Mouse (Mus musculus) Patski (cell line): ENCODE data around the gene Hdac5. TPM values are rescaled to one million over a fixed set of nuclear protein-coding genes. Genes with fewer than 3 reads are reported as not detected.

Source experiments
- ATAC-seq: fragments of 100-300 bp; one replicate; pipeline ENCODE4 v1.8.0; 2021
- CTCF ChIA-PET: fragments of 350-600 bp; sonication (Branson Sonifier 250); formaldehyde crosslinking; loops from one replicate; lab custom pipeline; 2022; ENCODE audit warnings: inconsistent platforms; lab: Charles Lee
- POLR2A ChIA-PET: fragments of 350-600 bp; sonication (Branson Sonifier 250); formaldehyde crosslinking; loops from one replicate; lab custom pipeline; 2022; ENCODE audit warnings: antibody characterized with exemption, inconsistent platforms; lab: Charles Lee
- DNase-seq: peaks from one replicate; pipeline ENCODE4 v3.0.0-alpha.2; 2011; ENCODE audit warnings: low read depth, low spot score
- H3K27me3 ChIP-seq: fragments of 371-371 bp; one replicate; pipeline ENCODE4 v1.5.1; 2021
- CTCF ChIP-seq: fragments of 100-300 bp; IDR thresholded peaks from one replicate; pipeline ENCODE4 v1.5.1; 2021
- in situ Hi-C: fragments of 300-500 bp; cut with MboI; formaldehyde crosslinking; loops from 3 replicates; pipeline ENCODE4 v1.11.1; 2018; ENCODE audit warnings: low pct_unique_long_range_greater_than_20kb, mixed read lengths
- polyA plus RNA-seq: library from polyadenylated mRNA; unstranded; gene quantifications from one replicate; pipeline ENCODE4 v1.2.3, GENCODE M21; 2021

Hdac5 gene
- polyA plus RNA-seq, 1 experiment from 2014 or later = 63.8 TPM

GRCm38 (mm10) chr11:102241874-102242273 lies 11.9 kb upstream of the Hdac5 start:
- no peak for DNase-seq
- CTCF ChIA-PET = interaction anchor here (1.0 kb wide), 1 partner anchor 12 kb away, joined by 3 read pairs; the partner anchor contains the start of gene Hdac5
- ATAC-seq = no peak
- peaks cover 4% of the 10 kb centered on the region for H3K27me3 ChIP-seq
- peak; percentile 47 for TF ChIP-seq CTCF
- POLR2A ChIA-PET = no interaction called here
- in situ Hi-C loops = no loop called here

GRCm38 (mm10) chr11:102241246-102241645 lies 11.3 kb upstream of the Hdac5 start:
- ATAC-seq = no peak
- TF ChIP-seq CTCF = no peak
- DNase-seq = no peak
- ChIA-PET CTCF (interaction anchor here (1.0 kb wide), 1 partner anchor 11 kb away, joined by 3 read pairs; the partner anchor contains the start of gene Hdac5), POLR2A (no interaction called here)
- peaks cover 6% of the 10 kb centered on the region for H3K27me3 ChIP-seq
- in situ Hi-C loops = no loop called here

GRCm38 (mm10) chr11:102240636-102241035 lies 10.7 kb upstream of the Hdac5 start:
- CTCF ChIA-PET = interaction anchor here (1.0 kb wide), 1 partner anchor 11 kb away, joined by 3 read pairs; the partner anchor contains the start of gene Hdac5
- no peak for DNase-seq
- peaks cover 12% of the 10 kb centered on the region for H3K27me3 ChIP-seq

GRCm38 (mm10) chr11:102236022-102236421 lies 6.1 kb upstream of the Hdac5 start:
- ATAC-seq = no peak
- H3K27me3 ChIP-seq = peaks cover 21% of the 10 kb centered on the region
- POLR2A ChIA-PET = no interaction called here
- CTCF ChIA-PET = interaction anchor here (1.1 to 2.8 kb wide), 2 partner anchors 12 to 49 kb away, joined by 4 to 7 read pairs; partner anchors contain the start of genes BC030867 and Tmub2
- no peak for TF ChIP-seq CTCF
- in situ Hi-C loops = no loop called here
- no peak for DNase-seq

More at GRCm38 (mm10) chr11:102240636-102241035, 10.7 kb upstream of the Hdac5 start:
- no peak for ATAC-seq
- no peak for TF ChIP-seq CTCF
- in situ Hi-C loops = no loop called here
- POLR2A ChIA-PET = no interaction called here

DNA sequence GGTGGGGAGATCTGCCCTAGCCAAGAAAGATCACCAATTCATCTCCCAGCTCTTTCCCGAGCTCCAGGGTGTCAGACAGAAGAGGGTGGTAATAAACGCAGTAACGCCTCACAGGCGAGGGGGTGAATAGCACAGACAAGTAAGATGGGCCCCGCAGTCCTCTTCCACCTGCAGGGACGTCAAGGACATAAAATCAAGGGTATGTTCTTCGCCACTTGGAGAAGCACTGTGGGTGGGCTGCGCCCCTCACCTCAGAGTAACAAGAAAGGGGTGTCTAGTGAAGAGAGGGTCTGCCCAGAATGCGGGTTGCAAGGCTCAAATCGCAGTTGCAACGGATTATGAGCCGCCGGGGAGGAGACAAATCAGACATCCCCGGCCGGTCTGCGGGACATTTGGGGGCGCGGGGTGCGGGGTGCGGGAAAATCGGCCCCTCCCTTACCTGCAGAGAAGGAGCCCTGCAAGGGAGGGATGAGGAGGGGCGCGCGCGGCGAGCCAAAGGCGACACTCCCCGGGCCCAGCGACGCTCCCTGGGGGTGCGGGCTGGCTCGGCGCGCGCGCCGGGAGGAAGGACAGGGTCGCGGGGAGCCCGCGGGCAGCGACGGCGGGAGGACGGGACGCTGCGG lies 524 bp downstream of the Hdac5 start:
- POLR2A ChIA-PET = interaction anchor here (0.7 to 1.4 kb wide), 3 partner anchors 13 to 21 kb away, joined by 3 to 4 read pairs (median 4); no protein-coding TSS in a partner anchor
- H3K27me3 ChIP-seq = peaks cover 4% of the 10 kb centered on the region
- no peak for DNase-seq

DNA sequence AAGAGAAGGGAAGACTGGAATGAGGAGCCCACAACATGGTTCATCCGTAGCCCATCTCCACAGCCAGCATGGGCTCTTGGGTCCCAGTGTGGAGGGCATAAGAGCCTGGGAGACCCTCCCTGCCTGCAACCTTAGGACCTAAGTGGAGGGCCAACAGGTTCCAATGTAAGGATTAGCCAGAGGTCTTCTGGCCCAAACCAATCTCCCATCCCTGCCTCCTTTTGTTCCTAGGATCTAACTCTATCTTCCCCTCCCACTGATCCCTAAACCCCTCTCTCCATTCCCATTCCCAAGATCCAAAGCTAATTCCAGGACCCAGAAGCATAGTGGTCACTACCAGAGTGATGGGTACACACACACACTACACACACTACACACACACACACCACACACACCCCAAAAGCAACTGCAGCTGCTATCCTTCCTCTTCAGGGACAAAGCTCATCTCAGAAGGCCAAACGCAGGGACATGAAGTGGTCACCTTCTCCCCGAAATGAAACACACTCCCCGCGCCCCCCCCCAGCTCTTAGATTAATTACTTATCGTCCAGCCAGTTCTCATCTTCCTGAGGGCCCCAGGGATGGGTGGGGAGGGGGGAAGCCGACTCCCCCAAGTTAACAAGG lies 1.2 kb downstream of the Hdac5 start:
- no peak for TF ChIP-seq CTCF
- CTCF ChIA-PET = interaction anchor here (1.5 to 2.0 kb wide), 2 partner anchors 11 to 72 kb away, joined by 3 to 4 read pairs; partner anchors contain the start of gene Tmem101

More for the DNA sequence above, 524 bp downstream of the Hdac5 start:
- in situ Hi-C loops = loop anchor here (5.0 kb wide), 1 partner anchor 37 kb away; no protein-coding TSS in a partner anchor
- CTCF ChIA-PET = interaction anchor here (0.8 to 2.0 kb wide), 5 partner anchors 12 to 73 kb away, joined by 3 to 4 read pairs (median 3); partner anchors contain the start of genes BC030867 and Tmem101
- peak; percentile 19 for ATAC-seq
- no peak for TF ChIP-seq CTCF

GRCm38 (mm10) chr11:102228191-102228545 lies 1.8 kb downstream of the Hdac5 start:
- ATAC-seq = no peak
- CTCF ChIA-PET = interaction anchor here (2.0 kb wide), 1 partner anchor 10 kb away, joined by 4 read pairs; no protein-coding TSS in a partner anchor
- in situ Hi-C loops = loop anchor here (5.0 kb wide), 1 partner anchor 36 kb away; no protein-coding TSS in a partner anchor

More for the DNA sequence above, 1.2 kb downstream of the Hdac5 start:
- H3K27me3 ChIP-seq = peaks cover 4% of the 10 kb centered on the region
- POLR2A ChIA-PET = no interaction called here
- DNase-seq (no peak), ATAC-seq (no peak)
- in situ Hi-C loops = loop anchor here (5.0 kb wide), 1 partner anchor 36 kb away; no protein-coding TSS in a partner anchor

GRCm38 (mm10) chr11:102227270-102228190 lies 2.4 kb downstream of the Hdac5 start:
- no peak for TF ChIP-seq CTCF
- no peak for DNase-seq
- in situ Hi-C loops = loop anchor here (5.0 kb wide), 1 partner anchor 35 kb away; no protein-coding TSS in a partner anchor
- peaks cover 4% of the 10 kb centered on the region for H3K27me3 ChIP-seq
- ChIA-PET POLR2A (interaction anchor here (0.6 to 1.1 kb wide), 3 partner anchors 11 to 89 kb away, joined by 3 to 4 read pairs (median 3); no protein-coding TSS in a partner anchor), CTCF (interaction anchor here (2.0 kb wide), 1 partner anchor 9 kb away, joined by 4 read pairs; no protein-coding TSS in a partner anchor)
- ATAC-seq = no peak

More at GRCm38 (mm10) chr11:102228191-102228545, 1.8 kb downstream of the Hdac5 start:
- H3K27me3 ChIP-seq = peaks cover 4% of the 10 kb centered on the region
- DNase-seq = no peak
- no peak for TF ChIP-seq CTCF
- POLR2A ChIA-PET = no interaction called here
